Mouse (Mus musculus) ES-Bruce4 (cell line): ENCODE results near the gene Col9a3.
A peak's percentile ranks its signal among the peaks of the same experiment; 100 is the strongest.

Experiments
- CTCF ChIP-seq: IDR thresholded peaks from one replicate; pipeline ENCODE4 v1.8.1; 2011; ENCODE audit warnings: low read depth, low read length
- EP300 ChIP-seq: IDR thresholded peaks from 2 replicates; pipeline ENCODE4 v1.6.1; 2011; ENCODE audit warnings: low read depth, low read length; ENCODE audit not compliant: insufficient read depth
- POLR2A ChIP-seq: IDR thresholded peaks from one replicate; pipeline ENCODE4 v1.8.1; 2011; ENCODE audit warnings: low read length; ENCODE audit not compliant: insufficient read depth

DNA sequence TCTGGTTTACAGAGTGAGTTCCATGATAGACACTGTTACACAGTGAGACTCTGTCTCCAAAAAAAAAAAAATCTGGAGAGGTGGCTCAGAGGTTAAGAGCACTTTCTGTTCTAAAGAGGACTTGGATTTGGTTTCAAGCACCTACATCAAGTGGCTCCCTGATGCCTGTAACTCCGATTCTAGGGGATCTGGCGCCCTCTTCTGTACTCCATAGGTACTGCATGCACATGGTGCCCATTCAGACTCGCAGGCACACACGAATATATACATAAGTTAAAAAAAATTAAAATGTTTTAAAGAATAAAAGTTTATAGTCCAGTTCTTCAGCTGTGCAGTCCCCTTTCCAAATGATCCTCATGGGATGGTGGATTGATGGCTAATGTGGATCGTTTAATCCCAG is 37.3 kb upstream of the Col9a3 start:
- TF ChIP-seq POLR2A (no peak), CTCF (peak; percentile 77), EP300 (no peak)
